Mouse (Mus musculus): ENCODE data around the gene Minpp1.

Minpp1 gene

DNA sequence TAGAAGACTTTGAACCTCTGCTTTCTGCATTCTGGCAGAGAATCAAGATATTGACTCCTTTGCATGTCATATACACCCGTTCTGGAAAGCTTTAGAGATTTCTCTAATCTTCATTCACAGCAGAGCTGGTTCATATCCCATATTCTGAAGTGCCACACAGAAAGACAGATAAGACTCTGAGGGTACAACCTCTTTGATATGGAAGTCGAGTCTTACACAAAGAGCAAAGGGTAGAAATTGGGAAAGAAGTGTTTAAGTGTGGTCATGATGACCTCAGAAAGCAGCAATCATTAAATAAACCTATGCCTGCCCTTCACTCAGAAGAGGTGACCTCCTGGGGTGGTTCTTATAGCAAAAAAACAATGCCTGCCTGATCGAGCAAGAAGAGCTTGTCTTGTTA is 43.2 kb downstream of the Minpp1 start:
- no peak for DNase-seq

- DNase-seq, result no peak
These were observed 43.8 kb downstream of the Minpp1 start for GRCm38 (mm10) chr19:32529252-32529942.

GRCm38 (mm10) chr19:32530296-32530695 is 44.7 kb downstream of the Minpp1 start:
- DNase-seq, result no peak

- no peak for DNase-seq
These were observed 46.8 kb downstream of the Minpp1 start for GRCm38 (mm10) chr19:32532331-32532730.

DNA sequence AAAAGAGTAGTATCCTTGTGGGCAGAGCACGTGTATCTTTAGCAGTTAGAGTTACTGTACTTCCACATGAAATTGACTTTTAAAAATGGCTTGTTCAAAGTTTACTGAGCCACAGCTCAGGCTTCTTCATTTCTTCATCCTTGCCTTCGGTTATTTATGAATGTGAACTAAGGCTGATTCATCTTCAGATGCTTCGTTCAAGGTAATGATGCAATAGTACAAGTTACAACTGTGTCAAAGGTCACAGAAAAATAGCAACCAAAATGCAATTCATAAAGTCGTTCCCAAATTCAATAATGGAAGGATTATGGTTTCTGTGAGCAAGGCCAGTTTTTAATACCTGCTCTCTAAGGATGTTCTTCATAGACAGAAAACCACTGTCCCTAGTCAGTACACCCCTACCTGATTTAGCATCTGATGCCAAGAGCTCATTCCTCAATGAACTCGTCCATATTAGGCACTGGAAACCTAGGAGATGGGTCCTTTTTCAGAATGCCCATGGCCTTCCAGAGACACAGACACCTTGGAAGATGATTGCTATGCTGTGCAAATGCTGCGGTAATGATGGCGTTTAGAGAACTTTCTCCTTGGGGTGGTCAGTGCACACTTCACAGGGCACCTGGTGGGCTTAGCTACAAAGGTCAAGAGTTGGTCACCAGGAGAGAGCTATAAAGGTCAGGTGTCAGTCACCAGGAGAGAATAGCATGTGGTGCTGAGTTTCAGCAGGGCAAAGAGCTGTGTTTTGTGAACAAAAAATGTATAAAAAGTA is 47.4 kb downstream of the Minpp1 start:
- DNase-seq, result no peak

GRCm38 (mm10) chr19:32534887-32535286 is 49.3 kb downstream of the Minpp1 start:
- DNase-seq, result no peak

- DNase-seq, result no peak
These were observed 57.4 kb downstream of the Minpp1 start for GRCm38 (mm10) chr19:32542784-32543490.

GRCm38 (mm10) chr19:32547396-32547795 is 61.8 kb downstream of the Minpp1 start:
- DNase-seq, result no peak

DNA sequence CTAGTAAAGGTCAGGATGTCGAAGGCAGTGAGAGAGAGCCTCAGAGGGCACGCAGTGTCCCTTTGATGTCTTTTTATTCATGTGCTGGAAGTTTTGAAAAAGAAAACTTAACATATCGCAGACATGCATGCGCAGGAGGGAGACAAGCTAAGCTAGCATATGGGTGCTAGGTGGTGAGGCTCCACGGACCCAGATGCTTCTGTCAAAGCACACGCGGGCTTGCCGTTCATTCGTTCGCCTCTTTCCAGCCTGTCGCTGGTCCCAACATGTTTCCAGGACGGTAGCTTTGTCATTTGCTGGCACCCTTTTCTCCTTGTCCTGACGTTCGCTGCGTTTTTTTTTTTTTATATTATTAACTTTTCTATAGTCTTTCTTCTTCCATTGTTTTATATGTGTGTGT is 62.6 kb downstream of the Minpp1 start:
- DNase-seq, result no peak

- no peak for DNase-seq
These were observed 64.9 kb downstream of the Minpp1 start for GRCm38 (mm10) chr19:32550446-32550845.

DNA sequence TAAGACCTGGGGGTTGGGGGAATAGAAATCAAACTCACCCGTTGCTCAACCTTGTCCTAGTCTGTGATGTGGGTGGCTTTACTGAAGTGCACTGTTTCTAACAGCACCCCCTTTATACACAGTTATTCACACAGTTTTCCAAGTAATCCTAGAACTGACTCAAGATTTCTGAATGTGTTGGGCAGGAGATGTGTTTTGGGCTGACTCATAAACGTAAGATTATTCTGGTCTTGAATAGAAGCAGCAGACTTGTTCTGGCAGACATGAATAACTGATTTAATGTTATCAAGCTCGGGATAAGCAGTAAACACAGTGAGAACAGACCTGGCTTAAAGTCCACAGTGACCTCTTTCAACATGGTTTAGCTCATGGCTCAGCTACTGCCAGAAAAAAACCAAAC is 65.9 kb downstream of the Minpp1 start:
- DNase-seq, result no peak

DNA sequence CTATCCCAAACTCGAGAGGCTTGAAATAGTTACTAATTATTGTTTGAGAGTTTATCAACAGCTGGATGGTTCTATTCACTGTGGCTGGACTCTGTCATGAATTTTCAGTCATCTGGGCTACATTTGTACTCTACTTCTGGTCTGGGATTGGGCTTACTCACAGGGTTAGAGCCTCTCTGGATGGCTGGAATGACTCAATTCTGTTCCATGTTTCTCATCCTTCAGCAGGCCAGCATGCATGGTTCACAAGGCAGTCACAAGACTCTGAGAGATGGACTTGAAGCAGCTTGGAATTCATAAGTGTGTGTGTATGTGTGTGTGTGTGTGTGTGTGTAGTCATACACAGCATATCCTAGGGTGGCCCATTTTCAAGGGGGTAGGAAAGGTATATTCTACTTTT is 66.5 kb downstream of the Minpp1 start:
- no peak for DNase-seq

GRCm38 (mm10) chr19:32553310-32553709 is 67.7 kb downstream of the Minpp1 start:
- DNase-seq, result no peak

- no peak for DNase-seq
These were observed 69.7 kb downstream of the Minpp1 start for GRCm38 (mm10) chr19:32555257-32555656.
